Mouse (Mus musculus): ENCODE measurements around the gene Nup205. TPM values are rescaled to one million over a fixed set of nuclear protein-coding genes. Genes with fewer than 3 reads are reported as not detected.

The Nup205 gene
- total and polyA plus RNA-seq, 3 experiments: 8.6 to 35.4 (median 33.7) TPM

DNA sequence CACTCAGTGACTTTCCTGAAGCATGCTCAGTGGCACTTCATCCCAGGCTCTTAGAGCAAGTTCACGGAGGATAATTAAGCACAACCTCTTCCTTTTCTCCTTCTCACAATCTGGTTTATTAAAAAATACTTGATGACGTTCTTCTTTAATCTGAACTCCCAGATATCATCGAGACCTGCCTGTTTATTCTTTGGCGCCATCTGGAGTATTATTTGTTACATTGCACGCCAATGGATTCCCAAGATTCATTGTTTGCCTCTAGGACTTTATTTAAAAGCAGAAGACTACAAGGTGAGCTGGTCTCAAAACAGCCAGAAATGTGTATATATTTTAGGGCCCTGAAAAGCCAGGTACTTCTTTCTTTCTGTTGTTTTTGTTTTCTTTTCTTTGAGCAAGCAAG, 67.9 kb downstream of the Nup205 start:
- no peak for DNase-seq

DNA sequence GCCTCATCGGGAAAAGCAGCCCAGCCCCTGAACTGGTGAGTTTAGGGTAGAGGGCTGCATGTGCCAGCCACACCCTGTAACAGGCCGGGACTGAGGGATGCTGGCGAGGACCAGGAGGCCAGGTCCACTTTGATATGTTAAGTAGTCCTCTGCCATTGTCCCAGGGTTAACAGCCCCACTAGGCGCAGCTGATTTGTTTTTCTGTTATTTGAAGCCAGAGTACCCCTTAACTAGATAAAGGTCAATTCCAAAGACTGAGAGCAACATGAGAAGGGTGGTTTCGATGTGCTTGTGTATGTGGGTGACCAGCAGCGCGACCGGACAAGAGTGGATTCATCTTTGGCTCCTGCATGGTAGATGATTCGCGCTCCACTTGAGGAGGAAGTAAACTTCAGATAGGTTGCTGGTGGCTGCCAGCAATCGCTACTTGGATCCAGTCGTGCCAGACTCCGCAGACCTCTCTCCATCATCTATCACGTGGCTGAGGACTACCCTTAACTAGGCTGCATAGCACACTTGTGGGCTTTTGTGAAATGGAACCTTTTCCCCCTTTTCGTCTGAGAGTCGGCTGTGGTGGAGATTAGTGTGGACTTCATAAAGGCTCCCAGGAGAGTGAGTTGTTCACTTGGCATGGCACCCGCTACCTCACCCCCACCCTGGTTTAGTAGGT, 74.7 kb downstream of the Nup205 start:
- no peak for DNase-seq

DNA sequence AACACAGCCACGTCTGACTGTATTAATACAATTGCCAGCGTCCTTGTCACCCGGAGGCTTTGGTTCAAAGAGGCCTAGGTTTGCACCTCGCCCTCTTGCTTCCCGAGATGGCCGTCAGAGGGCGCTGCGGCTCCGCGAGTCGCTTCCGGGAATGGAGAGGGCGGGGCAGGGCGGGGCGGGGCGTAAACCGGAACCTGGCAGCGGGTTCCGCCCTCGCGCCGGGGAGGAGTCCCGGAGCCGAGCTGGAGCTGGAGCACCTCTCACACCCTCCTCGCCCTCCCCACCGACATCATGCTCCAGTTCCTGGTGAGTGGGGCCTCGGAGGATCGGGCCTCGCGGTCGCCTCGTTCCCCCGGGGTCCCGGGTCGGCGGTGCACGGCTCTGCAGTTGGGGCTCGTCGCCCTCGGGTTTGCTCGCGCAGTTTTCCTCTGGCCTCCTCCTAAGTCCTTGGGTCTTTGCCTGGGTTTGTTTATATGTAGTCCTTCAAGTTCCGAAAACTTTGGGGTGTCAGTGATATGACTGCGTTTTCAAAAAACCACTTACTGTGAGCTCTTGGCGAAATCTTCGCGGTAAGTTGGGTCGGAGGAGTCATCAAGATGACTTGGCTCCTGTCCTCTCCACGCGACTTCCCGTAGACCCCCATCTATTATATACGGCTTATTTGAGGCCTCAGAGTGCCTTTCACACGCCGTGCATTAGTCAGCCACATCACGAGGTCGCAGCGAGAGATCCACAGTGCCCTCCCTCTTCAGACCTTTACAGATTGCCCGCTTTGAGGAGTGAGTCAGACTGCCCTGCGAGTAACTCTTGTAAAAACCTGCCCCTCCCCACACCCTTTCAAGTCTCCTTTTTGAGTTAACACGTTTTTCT, 75.5 kb downstream of the Nup205 start:
- peak; percentile 92 for DNase-seq

DNA sequence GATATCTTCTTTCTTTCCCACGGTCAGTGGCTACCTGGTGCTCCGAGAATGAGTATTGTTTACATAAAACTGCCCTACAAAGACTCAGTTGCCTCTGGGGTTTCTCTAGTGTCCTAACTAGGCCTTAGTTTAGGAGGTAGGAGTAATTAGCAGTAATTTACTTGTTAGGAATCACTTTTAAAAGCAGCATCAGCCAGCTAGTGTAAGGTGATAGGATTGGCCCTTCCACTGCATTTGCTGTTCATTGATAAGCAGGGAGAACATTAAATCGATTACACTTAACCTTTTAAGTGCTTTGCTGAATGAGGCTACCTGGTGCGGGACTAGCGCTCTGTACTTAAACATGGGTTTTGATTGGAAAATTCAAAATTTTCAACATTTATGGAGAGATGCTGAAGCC, 76.3 kb downstream of the Nup205 start:
- DNase-seq: no peak

DNA sequence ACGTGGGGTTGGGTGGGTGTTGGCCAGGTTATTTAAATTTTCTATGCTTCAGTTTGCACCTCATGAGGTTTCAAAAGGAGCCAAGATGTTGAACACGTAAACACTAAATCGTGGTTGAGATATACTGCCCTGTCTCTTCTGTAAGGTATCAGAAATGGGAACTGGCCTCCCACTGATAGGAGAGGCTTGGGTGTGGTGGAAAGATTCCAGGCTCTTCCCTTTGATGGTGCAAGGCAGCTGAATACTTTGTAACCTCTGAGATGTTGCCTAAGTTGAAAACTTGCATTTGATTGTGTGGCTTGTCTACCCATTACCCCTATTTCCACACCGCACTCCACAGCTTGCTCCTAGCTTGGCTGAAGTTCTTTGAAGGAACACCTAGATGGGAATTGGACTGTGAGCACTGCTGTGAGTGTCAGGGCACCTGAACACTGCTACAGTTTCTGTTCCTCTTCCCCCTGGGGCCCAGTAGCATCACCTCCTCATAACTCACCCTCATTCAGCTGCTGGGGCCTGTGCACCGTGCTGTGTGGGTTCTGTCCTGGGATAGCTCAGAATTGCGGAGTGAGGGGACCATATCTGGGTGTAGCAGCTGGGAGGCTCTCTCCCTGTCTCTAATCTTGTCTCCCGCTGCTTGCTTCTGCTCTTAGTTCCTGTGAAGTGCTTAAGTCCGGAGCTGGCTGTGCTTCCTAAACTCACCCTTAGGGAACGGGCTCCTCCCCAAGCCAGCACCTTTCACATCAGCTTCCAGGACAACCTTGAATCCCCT, 77.1 kb downstream of the Nup205 start:
- DNase-seq: no peak

DNA sequence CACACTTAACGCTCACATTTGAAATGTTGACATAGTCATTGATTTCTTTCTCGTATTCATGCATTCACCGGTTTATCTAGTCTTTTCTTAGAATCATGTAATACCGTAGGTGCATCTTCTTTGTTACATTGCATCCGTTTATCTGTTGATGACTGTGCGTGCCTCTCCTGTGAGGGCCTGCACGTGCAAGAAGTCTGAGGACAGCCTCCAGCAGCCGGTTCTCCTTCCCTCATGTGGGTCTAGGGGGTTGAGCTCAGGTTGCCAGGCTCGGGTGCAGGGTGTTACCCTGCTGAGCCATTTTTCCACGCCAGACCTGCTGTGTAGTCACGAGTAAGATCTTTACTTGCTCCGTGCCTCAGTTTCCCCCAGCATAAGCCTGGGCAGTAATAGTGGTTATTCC, 77.8 kb downstream of the Nup205 start:
- no peak for DNase-seq

DNA sequence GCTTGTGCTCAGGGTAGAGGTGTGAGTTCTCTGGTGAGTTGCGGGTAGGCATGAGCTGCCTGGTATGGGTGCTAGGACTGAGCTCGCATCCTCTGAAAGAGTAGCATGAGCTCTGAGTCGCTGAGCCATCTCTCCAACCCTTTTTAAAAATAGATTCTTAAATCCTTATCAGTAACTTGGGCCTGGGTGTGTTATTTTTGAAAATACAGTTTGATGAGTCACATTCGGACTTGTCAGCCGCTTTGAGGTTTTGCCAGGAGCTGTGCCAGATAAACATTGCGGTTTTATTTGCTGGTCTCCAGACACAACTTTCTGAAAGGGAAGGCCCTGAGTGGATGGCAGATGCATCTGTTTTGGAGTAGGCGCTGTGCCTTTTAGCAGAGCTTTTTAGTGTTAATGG, 79.5 kb downstream of the Nup205 start:
- DNase-seq: peak; percentile 91

DNA sequence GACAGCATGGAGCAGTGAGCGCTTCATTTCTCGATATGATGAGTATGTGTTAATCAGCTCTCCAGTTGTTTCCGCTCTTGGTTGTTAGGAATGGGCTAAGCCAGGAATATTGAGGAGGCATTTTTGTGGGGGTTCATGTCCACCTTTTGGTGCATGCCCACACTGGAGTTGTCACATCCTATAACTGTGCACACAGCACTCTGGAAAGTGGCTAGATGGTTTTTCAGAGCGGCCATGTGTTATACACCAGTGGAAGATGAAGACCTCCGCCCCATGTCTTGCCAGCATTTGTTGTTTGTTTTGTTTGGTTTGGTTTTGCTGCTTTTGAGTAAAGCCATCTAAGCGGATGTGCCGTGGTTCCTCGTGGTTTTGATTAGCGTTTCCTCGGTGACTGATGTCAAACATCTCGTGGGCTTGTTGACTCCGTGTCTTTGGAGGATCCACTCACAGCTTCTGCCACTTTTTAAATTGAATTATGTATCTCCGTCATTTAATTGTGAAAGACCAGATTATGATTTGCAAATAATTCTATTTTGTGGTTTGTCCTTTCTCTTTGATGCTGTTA, 80.5 kb downstream of the Nup205 start:
- DNase-seq: no peak

DNA sequence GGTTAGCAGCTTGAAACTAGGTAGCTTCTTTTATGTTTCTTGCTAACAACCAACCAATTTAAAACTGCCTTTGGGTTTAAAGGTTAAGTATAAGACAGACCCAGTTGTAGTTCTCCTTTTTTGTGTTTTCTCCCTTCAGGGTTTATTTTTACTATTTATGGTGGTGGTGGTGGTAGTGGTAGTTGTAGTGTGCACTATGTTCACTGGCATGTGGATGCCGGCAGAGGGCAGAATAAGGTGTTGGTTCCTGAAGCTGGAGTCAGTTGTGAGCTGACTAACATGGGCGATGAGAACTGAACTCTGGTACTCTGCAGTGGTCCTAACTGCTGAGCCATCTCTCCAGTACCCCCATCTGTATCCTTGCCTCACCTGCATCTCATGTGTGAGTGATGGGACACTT, 81.7 kb downstream of the Nup205 start:
- DNase-seq: no peak

DNA sequence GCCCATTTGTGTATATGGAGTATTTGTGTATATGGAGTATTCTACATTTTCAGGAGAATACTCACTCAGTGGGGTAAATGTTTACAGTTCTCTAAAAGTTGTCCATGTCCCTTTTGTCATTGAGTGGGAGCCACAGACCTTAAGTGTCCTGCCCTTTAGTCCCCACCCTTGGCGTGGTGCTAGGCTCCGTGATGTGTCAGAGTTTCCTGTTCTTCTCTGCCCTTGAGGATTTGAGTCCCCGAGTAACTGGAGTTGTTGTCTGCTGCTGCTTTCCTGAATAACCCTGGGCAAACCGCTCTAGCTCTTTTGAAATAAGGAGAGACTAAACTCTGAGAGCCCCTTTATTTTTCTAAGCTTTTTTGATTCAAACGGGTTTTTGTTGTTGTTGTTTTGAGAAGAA, 82.3 kb downstream of the Nup205 start:
- peak; percentile 81 for DNase-seq

DNA sequence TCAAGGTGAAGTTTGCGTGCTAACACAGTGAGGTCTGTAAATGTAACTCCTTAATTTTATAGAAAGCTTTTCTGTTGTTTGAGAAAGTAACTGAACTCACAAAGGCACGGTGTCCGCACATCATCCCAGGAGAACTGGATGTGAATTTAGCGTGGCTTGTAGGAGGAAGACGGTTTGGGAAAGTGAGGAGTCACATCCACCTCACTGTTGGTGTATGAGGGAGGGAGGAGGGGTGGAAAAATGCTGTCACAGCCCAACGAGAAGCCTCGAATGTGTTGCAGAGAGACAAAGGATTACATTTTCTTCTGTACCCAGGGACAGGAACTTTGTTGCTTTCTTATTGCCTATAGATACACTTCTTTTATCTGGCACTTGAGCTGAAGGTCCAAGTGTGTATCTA, 83.3 kb downstream of the Nup205 start:
- DNase-seq: no peak

DNA sequence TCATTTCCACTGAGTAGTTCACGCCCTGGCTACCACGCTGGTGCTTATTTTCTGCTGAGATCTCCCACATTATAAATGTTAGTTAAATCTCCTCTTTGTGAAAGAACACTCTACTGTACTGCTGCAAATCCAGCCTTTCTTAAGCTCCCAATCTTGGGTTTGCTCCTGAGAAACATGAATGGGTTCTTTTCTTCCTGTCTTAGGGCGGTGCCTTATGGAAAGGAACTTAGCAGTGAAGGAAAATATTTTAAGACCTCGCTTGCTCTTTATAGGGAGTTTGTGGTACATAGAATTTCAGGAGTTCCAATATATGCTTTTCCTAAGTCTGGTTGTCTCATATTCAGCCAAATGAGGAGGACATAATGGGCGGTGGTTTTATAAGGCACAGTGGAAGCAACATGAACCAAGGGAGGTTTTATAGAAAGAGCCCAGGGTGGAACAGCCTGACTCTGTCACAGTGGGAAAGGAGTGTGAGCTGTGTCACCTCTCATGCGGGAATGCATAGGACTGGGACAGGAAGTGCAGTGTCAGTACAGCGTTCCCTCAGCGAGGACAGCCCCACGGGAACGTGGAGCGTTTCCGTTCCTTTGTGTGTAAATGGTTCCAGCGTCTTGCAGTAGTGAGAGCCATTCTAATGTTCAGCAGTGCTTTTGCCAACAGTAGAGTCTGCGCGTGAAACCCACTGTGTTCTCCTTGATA, 88.5 kb downstream of the Nup205 start:
- DNase-seq: no peak

DNA sequence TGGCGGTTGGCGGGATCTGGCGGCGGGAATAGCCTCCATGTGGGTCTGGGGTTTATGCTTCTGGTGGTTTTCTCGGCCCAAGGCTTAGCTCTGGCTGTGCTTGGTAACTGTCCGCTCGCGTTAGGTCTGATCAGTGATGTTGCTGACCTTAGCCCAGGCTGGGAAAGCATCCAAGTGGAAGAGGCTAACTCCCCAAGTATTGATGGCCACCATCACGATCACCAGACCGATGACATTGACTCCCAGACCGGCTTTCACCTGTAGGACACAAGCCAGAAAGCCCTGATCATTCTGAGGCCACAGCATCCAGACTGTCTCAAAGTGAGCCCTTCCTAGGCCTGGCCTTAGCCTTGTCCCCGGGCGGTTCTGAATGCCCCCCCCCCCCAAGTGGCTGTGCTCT, 91.5 kb downstream of the Nup205 start:
- DNase-seq: no peak

DNA sequence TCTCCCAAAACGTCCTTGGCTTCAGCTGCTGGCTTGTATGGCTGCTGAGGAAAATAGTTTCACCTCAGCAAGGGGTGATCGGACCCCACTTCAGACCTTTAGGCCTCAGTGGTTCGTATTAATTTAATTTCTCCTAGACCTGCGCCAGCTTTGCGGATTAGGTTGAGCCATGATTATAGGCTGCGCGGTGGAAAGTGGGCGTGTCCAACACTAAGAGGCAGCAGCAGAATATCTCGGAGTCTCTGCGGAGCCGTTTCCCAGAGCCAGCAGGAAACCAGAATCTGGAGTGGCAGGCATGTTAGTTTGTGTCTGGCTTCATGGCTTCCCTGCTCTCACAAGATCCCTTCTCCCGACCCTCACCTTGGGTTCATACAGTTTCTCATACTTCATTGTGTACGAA, 92.4 kb downstream of the Nup205 start:
- no peak for DNase-seq

DNA sequence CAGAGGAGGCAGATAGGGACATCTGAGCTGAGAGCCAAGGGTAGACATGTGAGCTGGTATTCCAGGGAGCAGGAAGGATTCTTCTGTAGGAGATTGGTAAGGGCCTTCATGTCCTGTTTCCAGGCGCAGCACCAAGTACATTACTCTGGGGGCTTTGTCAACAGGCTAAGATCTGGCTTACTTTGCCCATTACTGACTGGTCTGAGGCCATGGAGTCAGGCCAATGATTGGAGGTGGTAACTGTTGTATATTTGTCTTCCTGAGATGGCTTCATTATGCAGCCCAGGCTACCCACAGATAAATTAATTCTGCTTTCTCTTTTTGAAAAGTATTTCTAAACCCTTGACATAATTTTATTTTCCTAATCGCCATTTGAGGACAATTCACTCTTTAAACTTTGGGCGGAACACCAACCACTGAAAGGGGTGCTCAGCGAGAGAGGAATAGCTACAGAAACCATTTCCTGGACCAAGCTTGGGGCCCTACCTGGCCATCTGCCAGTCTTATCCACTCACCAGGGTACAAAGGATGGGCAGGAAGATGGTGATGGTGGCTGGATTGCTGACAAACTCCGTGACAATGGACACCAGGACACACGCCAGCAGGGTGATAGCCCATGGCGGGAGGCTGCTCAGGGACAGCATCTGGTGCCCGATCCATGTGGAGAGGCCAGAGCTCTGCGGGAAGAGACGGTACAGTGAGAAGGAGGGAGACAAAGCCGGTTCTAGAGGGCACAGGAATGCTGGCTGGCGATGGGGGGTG, 94.1 kb downstream of the Nup205 start:
- no peak for DNase-seq

DNA sequence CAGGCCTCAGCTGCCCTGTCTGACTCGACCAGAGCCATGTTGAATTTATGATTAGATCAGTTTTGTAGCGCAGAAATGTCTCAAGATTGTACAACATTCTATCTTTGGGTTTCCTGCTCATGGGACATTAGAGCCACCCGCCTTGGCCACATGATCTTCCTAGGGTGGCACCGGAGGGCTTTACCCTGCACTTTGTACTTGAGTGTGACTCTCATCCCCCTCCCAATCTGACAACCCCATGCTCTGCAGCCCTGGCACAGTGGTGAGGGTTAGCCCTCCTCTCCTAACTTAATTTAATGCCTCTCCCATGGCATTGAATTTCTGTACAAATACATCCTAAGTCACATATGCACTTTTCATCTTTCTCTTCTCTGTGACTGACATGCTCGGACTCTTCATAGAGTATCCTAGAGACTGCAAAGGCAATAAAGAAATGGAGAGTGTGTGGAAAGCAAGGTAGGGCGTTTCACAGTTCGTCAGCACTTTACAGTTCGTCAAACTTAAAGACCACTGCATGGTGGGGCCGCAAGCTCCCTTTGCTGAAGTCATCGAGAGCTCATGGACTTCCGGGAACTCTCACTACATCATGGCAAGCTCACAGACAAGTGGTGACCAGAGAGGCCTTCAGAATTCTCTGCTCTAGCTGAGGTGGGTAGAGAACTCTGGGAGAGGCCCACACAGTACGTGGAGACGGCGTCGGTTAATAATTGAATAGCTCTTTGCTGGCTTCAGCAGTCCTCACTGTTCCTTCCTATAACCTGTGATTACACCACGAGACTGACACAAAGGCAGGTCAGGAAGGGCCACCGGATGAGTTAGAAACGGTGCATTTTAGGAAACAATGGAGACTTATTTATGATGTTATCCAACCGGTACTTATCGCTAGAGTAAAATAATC, 94.9 kb downstream of the Nup205 start:
- DNase-seq: no peak

DNA sequence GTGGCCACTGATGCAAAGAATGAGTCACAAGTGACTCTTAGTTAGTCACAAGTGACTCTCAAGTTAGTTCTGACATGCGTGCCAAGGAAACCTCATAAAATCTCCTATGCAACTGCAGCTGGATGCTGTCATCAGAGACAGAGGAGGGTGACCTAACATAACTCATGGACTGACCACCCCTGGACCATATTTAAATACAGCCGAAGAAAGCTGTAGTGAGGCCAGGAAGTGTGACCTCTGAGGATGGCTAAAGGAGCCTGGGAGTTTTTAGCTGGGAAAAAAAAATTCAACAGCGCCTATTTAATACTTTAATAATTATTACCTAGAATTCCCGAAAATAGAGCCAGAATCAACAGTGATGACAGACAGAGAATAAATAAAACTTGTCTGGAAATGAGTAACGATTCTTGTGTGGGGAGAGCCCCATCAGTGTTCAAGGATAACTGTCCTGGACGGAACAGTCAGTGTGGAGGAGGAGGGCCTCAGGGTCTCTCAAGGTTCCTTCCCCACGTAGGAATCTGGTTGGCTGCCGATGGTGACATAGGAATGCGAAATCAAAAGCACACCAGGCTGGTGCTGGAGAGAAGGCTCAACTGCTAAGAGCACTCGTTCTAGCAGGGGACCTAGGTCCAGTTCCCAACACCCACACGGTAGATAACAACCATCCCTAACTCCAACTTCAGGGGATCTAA, 96.3 kb downstream of the Nup205 start:
- DNase-seq: peak; percentile 42

DNA sequence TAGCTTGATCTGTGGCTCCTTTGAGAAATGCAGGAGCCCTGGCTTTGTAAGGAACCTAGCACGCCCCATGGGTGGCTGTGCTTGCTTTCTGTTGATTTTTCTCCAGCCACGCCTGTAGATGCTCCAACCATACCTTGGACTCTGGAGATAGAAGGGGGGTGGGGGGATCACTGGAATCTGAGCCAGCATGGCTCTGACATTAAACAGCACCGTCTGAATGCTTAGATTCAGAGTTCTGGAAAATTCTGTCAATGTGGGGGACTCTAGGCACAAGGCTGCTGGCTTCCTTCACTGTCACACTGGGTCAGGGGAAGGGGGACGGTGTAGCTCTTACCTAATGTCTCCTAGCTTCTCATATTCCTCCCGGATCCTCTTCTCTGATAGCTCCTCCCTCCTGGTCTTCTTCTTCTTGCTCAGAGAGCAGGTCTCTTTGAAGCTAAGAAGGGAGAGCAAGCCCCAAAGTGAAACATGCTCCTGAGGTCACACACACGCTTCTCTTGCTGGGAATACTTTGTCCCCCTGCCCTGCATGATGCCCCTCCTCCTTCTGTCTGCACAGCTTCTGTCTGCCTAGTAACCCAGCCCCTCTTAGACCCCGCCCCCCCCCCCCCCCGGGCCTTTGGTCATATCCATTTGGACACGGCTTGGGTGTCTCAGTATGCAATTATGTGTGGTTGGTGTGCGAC, 100.8 kb downstream of the Nup205 start:
- no peak for DNase-seq

DNA sequence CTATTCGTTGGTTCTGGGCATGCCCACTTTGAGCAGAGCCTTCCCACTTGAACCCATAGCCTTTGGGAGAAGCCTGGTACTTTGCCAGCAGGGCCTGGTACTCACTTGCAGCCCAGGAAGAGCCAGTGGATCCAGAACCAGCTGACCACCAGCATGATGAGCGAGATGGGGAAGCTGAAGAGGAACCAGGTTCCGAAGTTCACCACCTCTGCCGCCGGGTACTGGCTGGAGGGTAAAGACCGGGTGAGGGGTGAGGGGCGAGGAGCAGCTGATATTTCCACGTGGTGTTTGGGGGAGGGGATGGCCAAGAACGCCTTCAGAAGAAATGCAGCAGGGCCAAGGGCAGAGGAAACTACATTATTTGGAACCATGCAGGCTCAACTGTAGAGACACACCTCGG, 102.1 kb downstream of the Nup205 start:
- DNase-seq: no peak
